Mouse (Mus musculus): ENCODE results near the gene Rab14.

The Rab14 gene

DNA sequence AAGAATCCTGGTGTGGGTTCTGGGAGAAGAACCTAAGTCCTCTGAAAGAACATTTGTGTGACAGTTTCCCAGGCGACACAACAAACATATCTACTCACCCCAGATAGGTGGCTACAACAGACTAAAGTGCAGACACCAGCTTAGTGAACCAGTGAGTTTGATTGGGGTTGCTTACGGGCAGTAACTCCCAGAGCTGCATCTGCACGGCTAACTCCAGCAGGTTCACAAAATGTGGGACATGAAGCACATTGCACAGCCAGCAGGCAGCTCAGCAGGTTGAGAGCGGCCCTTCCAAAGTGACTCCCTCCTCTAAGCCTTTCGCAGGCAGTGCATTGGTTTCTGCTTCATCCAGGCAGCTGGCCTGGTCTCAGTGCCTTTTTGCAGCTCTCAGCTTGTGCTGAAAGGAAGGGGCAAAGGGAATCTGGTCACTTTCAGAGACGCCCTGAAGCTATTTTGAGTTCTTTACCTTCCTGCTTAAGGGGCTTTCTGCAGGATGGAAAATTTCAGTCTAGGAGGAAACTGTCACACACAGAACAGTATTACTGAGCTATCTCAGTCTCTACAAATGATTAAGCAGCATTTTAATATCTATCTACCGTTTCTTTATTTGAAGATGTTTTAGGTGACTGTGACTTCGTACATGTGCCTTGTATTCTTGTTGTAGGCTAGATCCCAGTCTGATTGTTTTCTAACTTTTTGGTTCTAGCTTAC lies 46.9 kb downstream of the Rab14 start:
- DNase-seq (ENCODE audit: low spot score), result no peak

DNA sequence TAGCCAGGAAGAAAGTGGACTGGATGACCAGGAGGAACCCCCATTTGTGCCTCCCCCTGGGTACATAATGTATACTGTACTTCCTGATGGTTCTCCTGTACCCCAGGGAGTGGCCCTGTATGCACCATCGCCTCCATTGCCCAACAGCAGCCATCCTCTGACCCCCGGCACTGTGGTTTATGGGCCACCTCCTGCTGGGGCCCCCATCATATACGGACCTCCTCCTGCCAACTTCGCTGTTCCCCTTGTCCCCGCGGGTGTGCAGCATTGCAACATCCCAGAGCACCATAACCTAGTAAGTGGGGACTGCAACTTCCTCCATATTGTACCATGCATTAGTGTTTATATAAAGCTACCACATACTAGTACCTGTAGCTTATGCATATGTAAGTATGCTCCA lies 47.7 kb downstream of the Rab14 start:
- no peak for DNase-seq (ENCODE audit: low spot score)

DNA sequence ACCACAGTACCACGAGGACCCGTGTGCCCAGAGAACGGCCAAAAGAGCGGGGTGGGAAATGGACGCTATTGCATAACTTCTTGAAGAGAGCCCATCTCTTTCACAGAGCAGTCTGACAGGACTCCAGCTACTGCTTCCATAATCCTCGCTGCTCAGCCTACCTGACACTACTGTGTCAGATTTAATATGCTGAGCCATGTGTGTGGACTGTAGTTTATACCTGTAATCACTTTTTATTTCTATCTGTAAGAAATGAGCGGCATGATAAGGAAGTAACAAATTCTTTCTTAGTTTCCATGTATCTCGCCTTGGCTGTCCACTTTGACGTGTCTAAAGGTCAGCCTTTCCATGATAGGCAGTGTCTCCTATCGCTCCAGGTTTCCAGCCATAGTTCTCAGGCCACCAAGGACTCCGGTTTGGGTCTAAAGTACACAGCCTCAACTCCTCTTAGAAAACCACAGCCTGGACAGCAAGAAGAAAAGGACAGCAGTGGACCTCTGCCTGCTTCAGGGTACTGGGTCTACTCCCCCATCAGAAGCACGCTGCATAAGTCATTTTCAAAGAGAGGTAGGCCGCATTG lies 49.5 kb downstream of the Rab14 start:
- DNase-seq (ENCODE audit: low spot score), result peak; percentile 60

DNA sequence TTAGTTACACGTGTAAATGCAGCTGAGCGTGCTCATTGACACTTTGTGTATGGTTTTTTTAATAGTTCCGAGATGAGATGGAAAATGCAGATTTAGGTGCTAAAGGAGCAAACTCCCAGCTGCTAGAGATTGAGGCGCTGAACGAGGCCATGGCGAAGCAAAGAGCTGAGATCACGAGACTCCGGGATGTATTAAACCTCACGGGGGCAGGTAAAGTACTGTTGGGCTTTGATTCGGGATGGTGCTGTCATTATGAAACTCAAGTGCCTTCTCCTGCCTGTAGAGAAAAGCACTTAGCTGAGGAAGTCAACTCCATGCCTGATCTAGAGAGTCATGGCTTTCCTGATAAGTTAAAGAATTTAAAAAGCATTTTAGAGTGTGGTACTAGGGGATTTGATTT lies 52.1 kb downstream of the Rab14 start:
- DNase-seq (ENCODE audit: low spot score), result no peak

DNA sequence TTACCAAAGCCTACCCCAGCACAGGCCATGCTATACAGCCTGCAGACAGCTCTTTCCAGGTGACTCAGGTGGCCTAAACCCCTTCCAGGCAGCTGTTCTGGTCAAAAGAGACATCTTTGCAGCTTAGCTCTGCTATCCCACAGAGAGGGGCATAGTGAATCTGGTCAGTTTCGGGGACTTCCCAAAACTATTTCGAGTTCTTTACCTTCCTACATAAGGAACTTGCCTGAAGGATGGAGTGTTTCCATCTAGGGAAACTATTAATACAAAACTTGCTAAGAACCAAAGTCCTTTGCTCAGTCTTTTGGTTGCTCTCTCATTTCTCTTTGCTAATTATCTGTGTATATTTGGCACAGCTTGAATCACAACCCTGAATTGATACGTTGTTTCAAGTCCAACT lies 59.2 kb downstream of the Rab14 start:
- no peak for DNase-seq (ENCODE audit: low spot score)

DNA sequence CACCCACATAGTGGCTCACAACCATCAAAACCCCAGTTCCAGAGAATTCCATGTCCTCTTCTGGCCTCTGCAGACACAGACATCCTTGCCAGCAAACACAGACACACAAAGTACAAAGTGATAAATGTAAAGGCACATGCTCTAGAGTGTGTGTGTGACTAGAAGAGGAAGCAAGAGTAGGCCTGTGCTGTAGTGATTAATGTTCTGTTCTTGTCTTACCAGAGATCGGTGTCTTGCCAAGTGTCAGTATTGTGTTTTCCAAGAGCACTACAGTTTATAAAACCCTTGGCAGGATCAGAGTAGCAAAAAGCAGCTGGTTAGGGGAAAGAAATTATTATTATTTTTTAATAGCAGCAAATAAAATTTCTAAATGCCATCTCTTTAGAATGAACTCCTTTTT lies 62.3 kb downstream of the Rab14 start:
- DNase-seq (ENCODE audit: low spot score), result no peak

DNA sequence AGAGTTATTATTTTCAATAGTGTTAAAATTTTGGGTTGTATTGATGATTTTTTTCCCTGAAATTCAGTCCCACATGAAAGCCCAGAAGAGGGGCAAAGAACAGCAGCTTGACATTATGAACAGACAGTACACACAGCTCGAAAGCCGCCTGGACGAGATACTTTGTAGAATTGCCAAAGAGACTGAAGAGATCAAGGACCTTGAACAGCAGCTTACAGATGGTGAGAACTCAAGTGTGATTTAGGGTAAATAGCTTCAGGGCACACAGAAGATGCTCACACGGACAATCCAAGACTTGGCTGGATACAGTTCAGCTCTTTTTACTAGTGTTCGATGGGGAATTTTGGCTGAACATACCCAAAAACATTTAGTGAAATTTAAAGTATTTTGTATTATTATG lies 67.0 kb downstream of the Rab14 start:
- DNase-seq (ENCODE audit: low spot score), result no peak

DNA sequence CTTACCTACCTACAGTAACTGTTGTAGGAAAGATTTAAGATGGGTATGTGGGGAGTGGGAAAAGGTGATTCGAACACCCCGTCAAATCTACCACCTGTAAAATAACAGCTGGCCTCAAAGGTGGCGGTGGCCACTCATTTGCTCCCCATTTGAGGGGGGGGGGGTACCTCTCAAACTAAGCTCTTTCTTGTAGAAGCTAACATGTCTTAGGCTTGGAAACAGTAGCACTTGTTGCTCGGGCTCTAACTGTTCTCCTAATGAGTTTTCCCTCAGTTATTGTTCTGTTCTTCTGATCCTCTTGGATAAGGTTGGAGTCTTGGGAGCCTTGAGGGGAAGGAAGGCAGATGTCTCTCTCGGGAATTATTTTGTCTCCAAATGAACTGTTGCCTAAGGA lies 68.3 kb downstream of the Rab14 start:
- DNase-seq (ENCODE audit: low spot score), result no peak

DNA sequence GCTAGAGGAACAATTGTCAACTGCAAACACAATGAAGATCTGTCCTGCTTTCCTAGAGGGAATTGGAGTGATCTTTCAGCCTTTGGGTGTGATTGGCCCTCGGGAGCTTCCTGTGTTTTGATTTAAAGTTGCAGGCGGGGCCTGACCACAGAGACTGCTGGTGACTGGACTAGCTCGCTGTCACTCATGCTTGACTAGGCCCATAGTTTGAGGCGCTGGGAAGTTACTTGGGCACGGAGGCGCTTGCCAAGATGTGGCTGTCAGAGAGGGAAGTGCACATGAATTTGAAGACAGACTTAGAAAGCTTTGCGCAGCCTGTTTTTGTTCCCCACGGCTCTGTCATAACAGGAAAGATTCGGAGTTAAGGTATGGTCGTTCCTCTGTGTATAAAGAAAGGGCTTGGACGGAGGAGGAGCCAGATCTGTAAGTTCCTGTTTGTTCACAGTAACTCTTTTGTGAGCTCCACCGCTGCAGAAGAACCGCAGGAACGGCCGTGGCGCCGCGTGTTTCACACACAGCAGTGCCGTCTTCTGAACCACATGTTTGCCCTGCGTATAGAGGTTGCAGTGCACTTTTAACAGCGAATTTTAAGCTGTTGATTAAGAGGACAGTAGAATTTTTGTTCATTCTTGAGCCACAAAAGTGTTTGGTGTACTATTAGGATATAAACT lies 68.8 kb downstream of the Rab14 start:
- DNase-seq (ENCODE audit: low spot score), result peak; percentile 96

DNA sequence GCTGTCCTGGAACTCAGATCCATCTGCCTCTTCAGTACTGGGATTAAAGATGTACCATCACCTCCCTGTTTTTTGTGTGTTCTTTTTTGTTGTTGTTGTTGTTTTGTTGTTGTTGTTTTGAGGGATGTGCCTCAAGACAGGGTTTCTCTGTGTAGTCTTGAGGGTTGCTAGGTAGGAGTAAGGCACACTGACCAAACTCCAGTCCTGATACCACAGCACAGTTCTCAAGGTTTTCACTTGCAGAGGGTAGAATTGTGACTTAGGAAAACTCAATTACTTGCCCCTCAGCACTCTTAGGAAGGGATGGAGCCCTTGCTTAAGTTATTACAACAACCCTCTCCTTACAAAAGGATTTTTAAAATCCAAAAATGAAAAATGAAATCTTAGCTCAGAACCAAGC lies 69.4 kb downstream of the Rab14 start:
- no peak for DNase-seq (ENCODE audit: low spot score)

All from yolk sac, embryonic 10.5 days (tissue).